In the genomic region with DNA sequence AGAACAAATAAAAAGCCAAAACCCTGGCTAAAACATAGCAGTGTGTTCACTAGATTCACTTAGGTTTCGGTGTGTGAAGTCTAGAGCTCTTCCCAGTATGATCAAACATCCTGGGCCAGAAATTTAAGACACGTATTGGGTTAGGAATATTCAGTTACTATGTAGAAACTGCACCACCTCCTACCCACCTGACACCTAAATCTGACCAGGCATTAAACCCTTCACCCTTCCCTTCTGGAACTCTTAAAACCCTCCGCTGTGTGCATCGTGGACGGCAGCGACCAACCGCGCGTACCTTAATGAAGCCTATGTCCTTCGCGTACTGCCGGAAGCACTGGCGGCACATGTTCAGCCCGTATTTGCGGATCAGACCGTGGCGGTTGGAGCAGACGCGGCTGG, we compare ENCODE assay signal across 8 mouse cellular contexts. TPM values are rescaled to one million over a fixed set of nuclear protein-coding genes. Genes with fewer than 3 reads are reported as not detected.
DNase-seq lines count a peak whose midpoint lies in the region; ATAC-seq lines count a peak whose summit lies in the region.

No protein-coding gene starts in this region.

- H3K36me3 ChIP-seq in lung, embryonic 16.5 days (ENCODE audit: control insufficient read depth, insufficient read depth, low read length), result peaks cover 16% of the 10 kb centered on the region
- peaks cover 5% of the 10 kb centered on the region for H3K36me3 ChIP-seq in embryonic facial prominence, embryonic 11.5 days (replicated peaks; ENCODE audit: control insufficient read depth, insufficient read depth, low read depth, low read length)
- peaks cover 3% of the 10 kb centered on the region; the same call in 1 of the 2 replicates for H3K36me3 ChIP-seq in limb, embryonic 11.5 days (ENCODE audit: control insufficient read depth, insufficient read depth, low read length)

- ATAC-seq in lung, embryonic 16.5 days (ENCODE audit: low read depth), result no peak
- ATAC-seq in embryonic facial prominence, embryonic 11.5 days (replicated peaks; ENCODE audit: insufficient number of reproducible peaks, low FRiP score, low TSS enrichment, low read depth), result no peak
- ATAC-seq in limb, embryonic 11.5 days (ENCODE audit: insufficient number of reproducible peaks, low FRiP score, low TSS enrichment, low read depth), result no peak

- under 1% methylated on average over 19 of the region's 19 CpGs for WGBS in lung, embryonic 16.5 days
- whole genome bisulfite sequencing in embryonic facial prominence, embryonic 11.5 days, result 0% methylated on average over 19 of the region's 19 CpGs
- under 1% methylated on average over 19 of the region's 19 CpGs for WGBS in limb, embryonic 11.5 days

- peak overlapping the region; percentile 87 for H3K9ac ChIP-seq in lung, embryonic 16.5 days (ENCODE audit: low read length)
- H3K9ac ChIP-seq in embryonic facial prominence, embryonic 11.5 days (replicated peaks; ENCODE audit: low read length), result peak overlapping the region; percentile 91
- H3K9ac ChIP-seq in limb, embryonic 11.5 days (ENCODE audit: low read length), result peak overlapping the region; percentile 93

- H3K4me3 ChIP-seq in lung, embryonic 16.5 days (ENCODE audit: low read length), result peak overlapping the region; percentile 70
- H3K4me3 ChIP-seq in embryonic facial prominence, embryonic 11.5 days (ENCODE audit: low read depth, low read length), result peak overlapping the region; percentile 71
- peak overlapping the region; percentile 77 for H3K4me3 ChIP-seq in limb, embryonic 11.5 days (ENCODE audit: low read depth, low read length)

- no peaks in the 10 kb centered on the region for H3K27me3 ChIP-seq in lung, embryonic 16.5 days (ENCODE audit: control insufficient read depth, insufficient read depth, low read depth, low read length)
- no peaks in the 10 kb centered on the region for H3K27me3 ChIP-seq in embryonic facial prominence, embryonic 11.5 days (ENCODE audit: control insufficient read depth, insufficient read depth, low read length)
- H3K27me3 ChIP-seq in limb, embryonic 11.5 days (ENCODE audit: control insufficient read depth, insufficient read depth, low read length), result no peaks in the 10 kb centered on the region

- 0 out of 2 replicates have a peak, but pooled peaks cover 2% of the 10 kb centered on the region for H3K4me1 ChIP-seq in lung, embryonic 16.5 days (replicated peaks; ENCODE audit: control insufficient read depth, insufficient read depth, low read length)
- no peaks in the 10 kb centered on the region for H3K4me1 ChIP-seq in embryonic facial prominence, embryonic 11.5 days (ENCODE audit: control insufficient read depth, insufficient read depth, low read length)
- H3K4me1 ChIP-seq in limb, embryonic 11.5 days (ENCODE audit: control insufficient read depth, insufficient read depth, low read length), result no peaks in the 10 kb centered on the region

- no peak for DNase-seq in lung, postnatal 25 days (ENCODE audit: low spot score)
- DNase-seq in embryonic facial prominence, embryonic 11.5 days (ENCODE audit: low spot score), result peak; percentile 36
- no peak for DNase-seq in limb, embryonic 11.5 days (ENCODE audit: low spot score)
- DNase-seq in retina, embryonic 14.5 days (ENCODE audit: low spot score), result peak; percentile 43
- no peak for DNase-seq in B cell, adult 2 months
- no peak for DNase-seq in adrenal gland, adult (ENCODE audit: inconsistent age in 2 of 2, low spot score in 1 of 2)
- no peak for DNase-seq in lung, postnatal 10 days

- H3K27ac ChIP-seq in lung, embryonic 16.5 days (ENCODE audit: low read length), result peak overlapping the region; percentile 94
- H3K27ac ChIP-seq in embryonic facial prominence, embryonic 11.5 days (replicated peaks; ENCODE audit: low read depth, low read length), result peak overlapping the region; percentile 77
- peak overlapping the region; percentile 90 for H3K27ac ChIP-seq in limb, embryonic 11.5 days (replicated peaks; ENCODE audit: low read depth, low read length)

- H3K9me3 ChIP-seq in lung, embryonic 16.5 days (ENCODE audit: control insufficient read depth, low read length), result no peaks in the 10 kb centered on the region
- no peaks in the 10 kb centered on the region for H3K9me3 ChIP-seq in embryonic facial prominence, embryonic 11.5 days (replicated peaks; ENCODE audit: control insufficient read depth, low read length)
- H3K9me3 ChIP-seq in limb, embryonic 11.5 days (ENCODE audit: control insufficient read depth, low read length), result no peaks in the 10 kb centered on the region

- H3K4me2 ChIP-seq in lung, embryonic 16.5 days (ENCODE audit: low read depth, low read length), result peak overlapping the region; percentile 60
- H3K4me2 ChIP-seq in embryonic facial prominence, embryonic 11.5 days (ENCODE audit: low read depth, low read length), result peak overlapping the region; percentile 70
- peak overlapping the region; percentile 68 for H3K4me2 ChIP-seq in limb, embryonic 11.5 days (ENCODE audit: low read depth, severe bottlenecking)

RNA-seq across cellular contexts. Expression of a gene that starts 0.6 kb away (rescaled TPM):
- 1,683 and 1,851 TPM in 2 replicates for polyA plus RNA-seq in lung, embryonic 16.5 days (2015; fragmentation: Nextera tagmentation; extraction: Ambion mirVana)
- 1,323 and 1,416 TPM in 2 replicates for polyA plus RNA-seq in embryonic facial prominence, embryonic 11.5 days (2014; fragmentation: Nextera tagmentation; extraction: Ambion mirVana)
- polyA plus RNA-seq in limb, embryonic 11.5 days (2014; fragmentation: Nextera tagmentation; extraction: Ambion mirVana), result 1,587 and 1,677 TPM in 2 replicates

RNA-seq across cellular contexts. Expression of a gene that starts 10.2 kb away (rescaled TPM):
- polyA plus RNA-seq in lung, embryonic 16.5 days (2015; fragmentation: Nextera tagmentation; extraction: Ambion mirVana), result 26.2 and 28.2 TPM in 2 replicates
- 26.4 and 33.6 TPM in 2 replicates for polyA plus RNA-seq in embryonic facial prominence, embryonic 11.5 days (2014; fragmentation: Nextera tagmentation; extraction: Ambion mirVana)
- polyA plus RNA-seq in limb, embryonic 11.5 days (2014; fragmentation: Nextera tagmentation; extraction: Ambion mirVana), result 30.1 and 30.9 TPM in 2 replicates

RNA-seq across cellular contexts. Expression of a gene that starts 25.5 kb away (rescaled TPM):
- 496 and 530 TPM in 2 replicates for polyA plus RNA-seq in lung, embryonic 16.5 days (2015; fragmentation: Nextera tagmentation; extraction: Ambion mirVana)
- polyA plus RNA-seq in embryonic facial prominence, embryonic 11.5 days (2014; fragmentation: Nextera tagmentation; extraction: Ambion mirVana), result 503 and 536 TPM in 2 replicates
- 561 and 598 TPM in 2 replicates for polyA plus RNA-seq in limb, embryonic 11.5 days (2014; fragmentation: Nextera tagmentation; extraction: Ambion mirVana)

RNA-seq across cellular contexts. Expression of a gene that starts 25.6 kb away (rescaled TPM):
- polyA plus RNA-seq in lung, embryonic 16.5 days (2015; fragmentation: Nextera tagmentation; extraction: Ambion mirVana), result 39.1 and 40.6 TPM in 2 replicates
- 37.7 and 39.5 TPM in 2 replicates for polyA plus RNA-seq in embryonic facial prominence, embryonic 11.5 days (2014; fragmentation: Nextera tagmentation; extraction: Ambion mirVana)
- 32.3 and 33.6 TPM in 2 replicates for polyA plus RNA-seq in limb, embryonic 11.5 days (2014; fragmentation: Nextera tagmentation; extraction: Ambion mirVana)

RNA-seq across cellular contexts. Expression of a gene that starts 38.5 kb away (rescaled TPM):
- 27.7 and 28.2 TPM in 2 replicates for polyA plus RNA-seq in lung, embryonic 16.5 days (2015; fragmentation: Nextera tagmentation; extraction: Ambion mirVana)
- polyA plus RNA-seq in embryonic facial prominence, embryonic 11.5 days (2014; fragmentation: Nextera tagmentation; extraction: Ambion mirVana), result 42.9 and 43.7 TPM in 2 replicates
- polyA plus RNA-seq in limb, embryonic 11.5 days (2014; fragmentation: Nextera tagmentation; extraction: Ambion mirVana), result 41.6 and 45.6 TPM in 2 replicates

Comparison
In these comparisons a context has a peak if more than half of its experiments do, and no peak if none do; other contexts are left out.
1. DNase-seq: peak in embryonic facial prominence, embryonic 11.5 days (single experiment) and retina, embryonic 14.5 days (single experiment); none in lung, postnatal 25 days (single experiment), limb, embryonic 11.5 days (single experiment), B cell, adult 2 months (0 of 2), adrenal gland, adult (0 of 2) and lung, postnatal 10 days (single experiment).
2. Peak in every context shown above with its lines, with median percentiles within 50 percentile points of each other: H3K27ac ChIP-seq, H3K4me2 ChIP-seq, H3K4me3 ChIP-seq and H3K9ac ChIP-seq.